In the genomic region with DNA sequence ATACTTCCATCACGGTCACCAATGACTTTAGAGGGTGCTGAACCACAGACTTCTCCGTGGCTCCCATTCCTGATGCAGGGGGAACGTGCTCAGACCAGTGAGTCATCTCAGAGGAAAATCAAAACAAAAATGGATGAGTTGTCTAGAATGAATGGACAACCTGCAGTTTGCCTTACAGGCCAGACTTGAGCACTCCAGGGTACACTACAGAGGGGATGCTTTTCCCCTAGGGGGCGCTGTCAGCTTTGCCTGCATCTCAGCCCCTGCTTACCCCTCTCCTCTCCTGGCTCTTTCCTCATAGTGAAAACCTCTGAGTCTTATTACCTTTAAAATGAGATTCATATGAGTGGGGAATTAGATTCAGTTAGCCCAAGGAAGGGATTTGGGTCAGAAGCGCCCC, we compare ENCODE assay signal across 9 mouse cellular contexts.
DNase-seq lines count a peak whose midpoint lies in the region; ATAC-seq and TF ChIP-seq lines count a peak whose summit lies in the region.
"Had no signal": no experiment of that assay in that cellular context is flagged by ENCODE, and none has a peak within 500 bp of the region (broad histone marks: within the 10 kb centered on the region; RNA-seq: fewer than 3 reads in every experiment).

No protein-coding gene starts in this region.

- no peaks in the 10 kb centered on the region for H3K9me3 ChIP-seq in liver, embryonic 12.5 days (replicated peaks)
- H3K9me3 ChIP-seq in liver, embryonic 14.5 days (ENCODE audit: control insufficient read depth, low read length): no peaks in the 10 kb centered on the region
- H3K9me3 ChIP-seq: embryonic facial prominence, embryonic 13.5 days had no signal

- H3K4me1 ChIP-seq in liver, embryonic 12.5 days: no peaks in the 10 kb centered on the region
- H3K4me1 ChIP-seq in liver, embryonic 14.5 days (replicated peaks; ENCODE audit: control insufficient read depth in 2 of 2, insufficient read depth in 2 of 2, low read length in 1 of 2): no peaks in the 10 kb centered on the region

- H3K27ac ChIP-seq in liver, embryonic 12.5 days: no peak overlapping the region
- H3K27ac ChIP-seq in liver, embryonic 14.5 days: no peak overlapping the region
- H3K27ac ChIP-seq: embryonic facial prominence, embryonic 13.5 days had no signal

- H3K9ac ChIP-seq in liver, embryonic 12.5 days: no peak overlapping the region
- H3K9ac ChIP-seq in liver, embryonic 14.5 days (replicated peaks): no peak overlapping the region
- H3K9ac ChIP-seq: embryonic facial prominence, embryonic 13.5 days had no signal

- 39% methylated on average over 5 of the region's 5 CpGs for WGBS in liver, embryonic 12.5 days (ENCODE audit: insufficient replicate concordance)
- 28% methylated on average over 5 of the region's 5 CpGs for WGBS in liver, embryonic 14.5 days (ENCODE audit: insufficient replicate concordance)

- no peaks in the 10 kb centered on the region for H3K27me3 ChIP-seq in liver, embryonic 12.5 days (replicated peaks)
- H3K27me3 ChIP-seq in liver, embryonic 14.5 days (ENCODE audit: control insufficient read depth, insufficient read depth, low read length): no peaks in the 10 kb centered on the region
- H3K27me3 ChIP-seq: embryonic facial prominence, embryonic 13.5 days had no signal

- TF ChIP-seq CTCF in liver, embryonic 14.5 days (IDR thresholded peaks at IDR 0.05; ENCODE audit: low read depth): peak; percentile 56

- no peak for TF ChIP-seq EP300 in liver, embryonic 14.5 days (IDR thresholded peaks at IDR 0.05; ENCODE audit: low read depth)

- no peaks in the 10 kb centered on the region for H3K36me3 ChIP-seq in liver, embryonic 12.5 days
- no peaks in the 10 kb centered on the region for H3K36me3 ChIP-seq in liver, embryonic 14.5 days (replicated peaks; ENCODE audit: control insufficient read depth, insufficient read depth, low read depth)
- H3K36me3 ChIP-seq: embryonic facial prominence, embryonic 13.5 days had no signal

- no peak overlapping the region for H3K4me2 ChIP-seq in liver, embryonic 12.5 days
- no peak overlapping the region for H3K4me2 ChIP-seq in liver, embryonic 14.5 days (ENCODE audit: low read depth)
- H3K4me2 ChIP-seq: embryonic facial prominence, embryonic 13.5 days had no signal

- no peak for ATAC-seq in liver, embryonic 12.5 days
- ATAC-seq in liver, embryonic 14.5 days (ENCODE audit: insufficient read depth): no peak

- peak; percentile 26 for DNase-seq in liver
- DNase-seq in adrenal gland, adult 2 months: peak; percentile 57
- DNase-seq in embryo, embryonic 11.5 days (ENCODE audit: low read depth, low spot score): peak; percentile 23
- DNase-seq in kidney, postnatal 10 days: peak; percentile 85
- no peak for DNase-seq in liver, embryonic 14.5 days (ENCODE audit: low read depth in 3 of 3, low spot score in 3 of 3)
- DNase-seq in right cerebral cortex, postnatal 14 days: peak; percentile 83
- no peak for DNase-seq in urinary bladder, postnatal 4 days (ENCODE audit: low spot score in 2 of 2)

- H3K4me3 ChIP-seq in liver, embryonic 12.5 days: no peak overlapping the region
- H3K4me3 ChIP-seq in liver, embryonic 14.5 days (ENCODE audit: insufficient read depth in 1 of 2, low read depth in 2 of 2, low read length in 2 of 2): no peak overlapping the region
- H3K4me3 ChIP-seq: embryonic facial prominence, embryonic 13.5 days had no signal

Comparison
In these comparisons a context has a peak if more than half of its experiments do, and no peak if none do; other contexts are left out.
1. DNase-seq: peak in liver (single experiment), adrenal gland, adult 2 months (single experiment), embryo, embryonic 11.5 days (single experiment), kidney, postnatal 10 days (single experiment) and right cerebral cortex, postnatal 14 days (single experiment); none in liver, embryonic 14.5 days (0 of 3) and urinary bladder, postnatal 4 days (0 of 2).